Mouse (Mus musculus) C2C12 (cell line): ENCODE results near the gene Ttll9. TPM values are rescaled to one million over a fixed set of nuclear protein-coding genes. Genes with fewer than 3 reads are reported as not detected.

Source experiments
- H3K27me3 ChIP-seq: one replicate; pipeline ENCODE4 v1.6.1; 2011; ENCODE audit not compliant: control insufficient read depth, insufficient read depth, insufficient read length
- H3K36me3 ChIP-seq: one replicate; pipeline ENCODE4 v1.6.1; 2011; ENCODE audit not compliant: control insufficient read depth, insufficient read depth
- H3K4me3 ChIP-seq: one replicate; pipeline ENCODE4 v1.5.1; 2011; ENCODE audit warnings: mild to moderate bottlenecking, control low read depth; ENCODE audit not compliant: poor library complexity, insufficient read depth, severe bottlenecking
- H3K79me2 ChIP-seq: one replicate; pipeline ENCODE4 v1.6.1; 2011; ENCODE audit not compliant: control insufficient read depth, insufficient read depth
- H3K79me3 ChIP-seq: one replicate; pipeline ENCODE4 v1.6.1; 2011; ENCODE audit warnings: low read depth, control low read depth
- H3ac ChIP-seq: one replicate; pipeline ENCODE3; 2011; ENCODE audit warnings: low read depth; ENCODE audit not compliant: control insufficient read depth, insufficient read length
- CEBPB ChIP-seq: IDR thresholded peaks from one replicate; pipeline ENCODE4 v1.6.1; 2011; ENCODE audit warnings: low read depth, mild to moderate bottlenecking, control low read depth, moderate library complexity
- CTCF ChIP-seq: IDR thresholded peaks from one replicate; pipeline ENCODE4 v1.5.1; 2011; ENCODE audit not compliant: control insufficient read depth, insufficient read depth, insufficient read length
- FOSL1 ChIP-seq: IDR thresholded peaks from one replicate; pipeline ENCODE4 v1.8.0; 2011; ENCODE audit warnings: mild to moderate bottlenecking, low read length; ENCODE audit not compliant: poor library complexity, insufficient read depth, severe bottlenecking
- MAX ChIP-seq: IDR thresholded peaks from one replicate; pipeline ENCODE4 v1.6.1; 2011; ENCODE audit warnings: mild to moderate bottlenecking, control low read depth
- MYOD1 ChIP-seq: IDR thresholded peaks from one replicate; pipeline ENCODE4 v1.6.1; 2011; ENCODE audit warnings: low read depth; ENCODE audit not compliant: control insufficient read depth, insufficient read length
- MYOG ChIP-seq: IDR thresholded peaks from one replicate; pipeline ENCODE4 v1.6.1; 2011; ENCODE audit not compliant: control insufficient read depth, insufficient read length; ENCODE audit errors: extremely low read depth
- USF1 ChIP-seq: IDR thresholded peaks from one replicate; pipeline ENCODE4 v1.6.1; 2011; ENCODE audit warnings: low read depth, mild to moderate bottlenecking, control low read depth, moderate library complexity
- polyA plus RNA-seq: library from polyadenylated mRNA; unstranded; fragments of >200 nt; fragmentation: generic; extraction: Trizol; gene quantifications from one replicate; pipeline ENCODE4 v1.2.1, GENCODE M21; 2012; ENCODE audit warnings: missing spikeins

Ttll9 gene
- polyA plus RNA-seq, 1 experiment = 0.16 TPM

- no peak overlapping the region for H3K4me3 ChIP-seq
Measured at GRCm38 (mm10) chr2:152933614-152934013, 28.7 kb upstream of the Ttll9 start.

GRCm38 (mm10) chr2:152939846-152940245, 22.4 kb upstream of the Ttll9 start:
- peaks cover 36% of the 10 kb centered on the region for H3K27me3 ChIP-seq
- no peaks in the 10 kb centered on the region for H3K79me2 ChIP-seq
- no peak overlapping the region for H3K4me3 ChIP-seq
- no peaks in the 10 kb centered on the region for H3K36me3 ChIP-seq
- no peaks in the 10 kb centered on the region for H3K79me3 ChIP-seq
- TF ChIP-seq CTCF (peak; percentile 62), USF1 (no peak)
- H3ac ChIP-seq = no peak overlapping the region

More at GRCm38 (mm10) chr2:152933614-152934013, 28.7 kb upstream of the Ttll9 start:
- Histone ChIP-seq H3K36me3 (no peaks in the 10 kb centered on the region), H3K79me3 (peaks cover 36% of the 10 kb centered on the region), H3K27me3 (no peaks in the 10 kb centered on the region), H3ac (no peak overlapping the region), H3K79me2 (peaks cover 44% of the 10 kb centered on the region)
- TF ChIP-seq CTCF = peak; percentile 75
- TF ChIP-seq MAX = no peak
- no peak for TF ChIP-seq MYOG
- peak; percentile 93 for TF ChIP-seq CEBPB

GRCm38 (mm10) chr2:152941106-152941505, 21.2 kb upstream of the Ttll9 start:
- H3ac ChIP-seq = no peak overlapping the region
- H3K36me3 ChIP-seq = no peaks in the 10 kb centered on the region
- TF ChIP-seq CTCF = no peak
- no peaks in the 10 kb centered on the region for H3K79me2 ChIP-seq
- H3K79me3 ChIP-seq = no peaks in the 10 kb centered on the region
- no peak overlapping the region for H3K4me3 ChIP-seq
- peaks cover 49% of the 10 kb centered on the region for H3K27me3 ChIP-seq

DNA sequence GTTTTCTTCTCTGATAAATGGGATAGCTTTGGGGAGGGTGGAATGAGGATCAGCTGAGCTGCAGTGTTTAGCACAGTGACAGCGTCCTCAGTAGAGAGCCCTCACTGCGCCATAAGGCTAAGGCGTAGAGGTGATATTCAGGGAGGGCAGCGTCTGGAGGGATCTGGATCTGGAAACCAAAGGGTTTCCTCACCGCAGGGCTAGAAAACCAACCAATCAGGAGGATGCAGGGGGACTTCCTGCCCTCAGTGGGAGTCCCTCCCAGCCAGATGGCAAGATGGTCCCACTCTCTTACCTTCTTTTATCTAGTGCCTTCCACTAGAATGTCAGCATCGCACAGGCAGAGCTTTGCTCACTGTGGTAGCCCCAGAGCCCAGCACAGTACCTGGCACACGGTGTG, 20.5 kb upstream of the Ttll9 start:
- Histone ChIP-seq H3K79me2 (no peaks in the 10 kb centered on the region), H3K36me3 (no peaks in the 10 kb centered on the region), H3K79me3 (no peaks in the 10 kb centered on the region), H3K27me3 (peaks cover 56% of the 10 kb centered on the region), H3K4me3 (no peak overlapping the region), H3ac (no peak overlapping the region)
- no peak for TF ChIP-seq MYOD1
- TF ChIP-seq FOSL1 = no peak
- no peak for TF ChIP-seq CTCF
- TF ChIP-seq CEBPB = no peak
- TF ChIP-seq MYOG = no peak
- TF ChIP-seq MAX = no peak
- no peak for TF ChIP-seq USF1

DNA sequence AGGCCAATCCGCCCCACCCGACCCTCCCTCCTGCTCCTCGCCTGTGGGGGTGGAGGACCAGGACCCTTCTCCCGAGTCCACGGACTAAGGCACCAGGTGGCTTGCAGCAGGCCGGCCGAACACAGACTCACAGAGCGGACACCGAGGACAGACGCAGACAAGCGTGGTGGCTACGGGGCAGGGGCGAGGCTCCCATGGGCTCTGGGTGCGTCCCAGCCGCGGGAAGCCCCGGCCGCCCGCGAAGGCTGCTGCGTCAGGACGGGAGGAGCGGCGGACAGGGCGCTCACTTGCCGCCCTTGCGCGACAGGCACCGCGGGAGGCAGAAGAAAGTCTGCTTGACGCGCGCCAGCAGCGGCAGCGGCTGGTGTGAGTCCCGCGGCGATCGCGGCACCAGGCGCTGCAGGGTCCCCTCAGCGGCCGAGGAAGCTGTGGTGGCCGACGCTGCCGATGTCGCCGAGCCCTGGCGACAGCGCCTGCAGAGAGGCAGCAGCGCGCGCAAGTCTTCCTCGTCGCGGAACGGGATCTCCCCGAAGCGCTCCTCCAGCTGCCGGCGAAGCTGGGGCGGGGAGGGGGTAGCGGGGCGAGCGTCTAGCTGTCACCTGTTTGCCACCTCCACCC, 19.3 kb upstream of the Ttll9 start:
- Histone ChIP-seq H3K27me3 (peaks cover 66% of the 10 kb centered on the region), H3K4me3 (no peak overlapping the region)
- no peak for TF ChIP-seq MYOD1
- TF ChIP-seq FOSL1 = no peak
- TF ChIP-seq USF1 = no peak
- no peak for TF ChIP-seq MAX
- TF ChIP-seq CTCF = no peak
- TF ChIP-seq CEBPB = no peak
- TF ChIP-seq MYOG = no peak

GRCm38 (mm10) chr2:152943568-152943967, 18.7 kb upstream of the Ttll9 start:
- H3ac ChIP-seq = no peak overlapping the region
- TF ChIP-seq CEBPB = no peak
- H3K27me3 ChIP-seq = peaks cover 72% of the 10 kb centered on the region
- H3K4me3 ChIP-seq = no peak overlapping the region
- no peaks in the 10 kb centered on the region for H3K36me3 ChIP-seq
- no peaks in the 10 kb centered on the region for H3K79me3 ChIP-seq
- no peaks in the 10 kb centered on the region for H3K79me2 ChIP-seq

More for the DNA sequence above, 19.3 kb upstream of the Ttll9 start:
- Histone ChIP-seq H3K79me3 (no peaks in the 10 kb centered on the region), H3K79me2 (no peaks in the 10 kb centered on the region), H3ac (peak overlapping the region; percentile 44), H3K36me3 (no peaks in the 10 kb centered on the region)
